Mouse (Mus musculus): ENCODE data around the gene Lrat. TPM values are rescaled to one million over a fixed set of nuclear protein-coding genes. Genes with fewer than 3 reads are reported as not detected.

Gene Lrat
- total RNA-seq (2021) = 1 to 10 TPM in 1 of 2 experiments, under 1 TPM in 1; 0.75 to 1.7 TPM

DNA sequence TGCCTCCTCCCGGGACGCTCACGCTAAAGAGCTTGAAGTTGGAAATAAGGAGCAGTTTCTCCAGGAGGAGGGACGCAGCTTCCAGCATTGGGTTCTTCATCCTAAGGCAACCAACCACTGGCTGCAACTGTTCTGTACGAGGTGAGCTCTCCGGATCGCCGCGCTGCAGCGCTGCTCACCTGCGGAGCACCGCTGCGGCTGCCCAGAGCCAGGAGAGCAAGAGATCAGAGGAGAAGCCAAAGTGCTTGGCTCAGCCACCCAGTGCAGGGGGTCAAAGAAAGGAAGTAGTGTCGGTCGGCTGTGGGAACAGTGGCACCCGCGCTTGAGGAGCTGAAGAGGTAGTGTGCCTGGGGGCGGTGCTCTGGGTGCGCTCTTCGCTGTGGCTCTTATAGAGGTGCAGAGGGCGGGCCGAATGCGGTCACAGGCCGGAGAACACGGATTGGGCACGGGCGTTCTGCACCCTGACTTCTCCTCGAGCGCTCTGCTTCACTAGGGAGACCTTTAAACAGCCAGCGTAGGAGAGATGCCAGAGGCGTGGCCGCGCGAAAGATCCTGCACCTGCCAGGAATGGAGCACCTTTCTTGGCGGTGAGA, at the start of gene Lrat:
Gene Lrat (minus strand): TSS at position 361 of the 593 bp plus-strand sequence.
- no peak for DNase-seq (ENCODE audit: low spot score)
- intact Hi-C loops (cut with DNase I) = no loop called here

DNA sequence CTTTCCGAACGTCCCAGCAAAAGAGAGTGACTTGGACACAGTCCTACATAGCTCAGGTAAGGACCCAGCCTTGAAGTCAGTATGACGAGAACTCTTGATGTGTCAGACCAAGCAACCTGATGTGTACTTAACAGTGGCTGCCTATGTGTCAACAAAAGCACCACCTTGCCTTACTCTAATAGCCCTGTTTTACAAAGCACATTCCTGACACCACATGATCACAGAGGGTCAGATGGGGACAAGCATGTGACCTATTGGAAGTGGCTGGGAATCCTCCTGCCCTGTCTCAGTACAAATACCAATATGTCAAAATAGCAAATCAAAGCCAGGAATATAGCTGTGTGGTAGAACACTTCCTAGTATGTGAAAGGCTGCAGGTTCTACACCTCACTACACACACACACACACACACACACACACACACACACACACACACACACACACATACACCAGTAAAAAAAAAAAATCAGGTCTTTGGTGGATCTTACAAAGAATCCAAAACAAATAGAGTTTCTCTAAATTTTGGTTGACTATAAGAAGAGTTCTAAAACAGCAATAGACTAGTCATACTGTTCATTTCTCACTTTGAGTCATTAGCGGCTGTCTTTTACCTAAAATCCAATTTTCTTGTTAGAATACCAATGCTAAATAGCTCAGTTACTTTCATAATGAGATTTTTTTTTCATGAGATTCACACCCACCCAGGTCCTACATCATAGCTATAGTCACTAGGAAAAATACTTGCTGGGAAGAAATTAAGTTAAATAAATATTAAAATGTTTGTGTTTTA, 48.6 kb upstream of the Lrat start:
- intact Hi-C loops (cut with DNase I) = no loop called here
- DNase-seq (ENCODE audit: low spot score) = no peak

DNA sequence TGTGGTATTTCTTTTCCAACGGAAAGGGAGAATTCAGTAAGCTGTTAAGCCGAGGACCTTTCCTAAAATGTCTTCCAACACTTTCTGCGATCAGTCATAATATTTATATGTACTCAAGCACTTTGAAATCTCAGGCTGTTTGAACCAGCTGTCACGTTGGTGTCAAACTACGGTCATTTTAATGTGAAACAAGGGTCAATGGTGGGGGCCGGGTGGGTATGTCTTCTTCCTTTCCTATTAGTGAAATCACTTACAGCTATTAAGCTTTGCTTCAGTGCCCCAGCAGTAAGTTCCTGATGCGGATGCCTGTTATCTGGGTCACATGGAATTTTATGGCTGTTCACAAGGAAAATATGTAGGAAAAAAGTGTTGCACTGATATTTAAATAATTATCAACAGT, 46.9 kb upstream of the Lrat start:
- intact Hi-C loops (cut with DNase I) = no loop called here
- DNase-seq (ENCODE audit: low spot score) = no peak

DNA sequence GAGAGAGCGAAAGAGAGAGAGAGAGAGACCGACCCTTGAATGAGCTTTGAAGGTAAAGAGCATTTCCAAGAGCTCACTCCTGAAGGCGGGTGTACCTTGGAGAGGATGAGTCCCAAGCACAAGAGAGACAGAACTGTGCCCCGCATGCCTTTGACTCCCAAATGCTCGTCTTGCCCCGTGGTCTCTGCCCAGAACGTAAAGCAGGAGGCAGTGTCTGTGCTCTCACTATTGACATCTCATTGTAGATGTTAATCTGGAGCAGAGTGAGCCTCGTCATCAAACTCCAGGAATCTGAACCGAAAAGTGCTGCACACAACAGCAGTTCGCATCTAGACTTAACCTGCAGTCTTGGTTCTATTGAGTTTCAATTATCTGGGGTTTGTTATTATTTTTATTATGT, 46.4 kb upstream of the Lrat start:
- intact Hi-C loops (cut with DNase I) = no loop called here
- DNase-seq (ENCODE audit: low spot score) = no peak

DNA sequence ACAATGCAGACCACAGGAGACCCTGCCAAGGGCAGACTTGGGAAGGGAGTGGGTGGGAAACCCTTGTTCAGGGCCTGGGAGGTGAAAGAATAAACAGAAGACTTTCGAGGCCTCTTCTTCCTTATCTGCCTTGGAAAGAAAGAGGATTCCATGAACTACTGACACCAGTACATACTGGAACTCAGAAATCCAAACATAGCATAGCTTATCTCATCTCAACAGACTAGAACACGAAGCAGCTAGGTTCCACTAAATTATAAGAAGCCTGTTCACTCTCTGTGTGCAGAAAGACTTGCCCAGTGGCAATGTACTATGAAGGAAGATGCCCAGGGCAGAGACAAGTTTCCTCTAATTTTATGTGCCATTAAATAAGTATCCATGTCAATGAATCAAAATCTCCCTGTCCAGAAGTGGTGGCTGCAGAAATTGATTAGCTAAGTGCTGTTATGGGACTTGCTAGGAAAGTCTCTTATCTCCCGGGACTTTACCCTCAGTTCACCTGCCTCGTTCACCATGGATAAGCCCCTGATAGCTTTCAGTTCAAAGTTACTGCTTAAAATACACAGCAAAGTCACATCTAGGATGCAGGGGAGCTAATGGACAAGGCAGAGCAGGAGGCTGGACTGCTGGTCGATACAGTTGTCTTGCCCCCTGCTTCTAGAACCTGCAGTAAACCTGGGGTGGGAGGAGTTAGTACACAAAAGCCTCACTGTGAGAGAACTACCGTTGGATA, 42.8 kb upstream of the Lrat start:
- no peak for DNase-seq (ENCODE audit: low spot score)
- intact Hi-C loops (cut with DNase I) = no loop called here

DNA sequence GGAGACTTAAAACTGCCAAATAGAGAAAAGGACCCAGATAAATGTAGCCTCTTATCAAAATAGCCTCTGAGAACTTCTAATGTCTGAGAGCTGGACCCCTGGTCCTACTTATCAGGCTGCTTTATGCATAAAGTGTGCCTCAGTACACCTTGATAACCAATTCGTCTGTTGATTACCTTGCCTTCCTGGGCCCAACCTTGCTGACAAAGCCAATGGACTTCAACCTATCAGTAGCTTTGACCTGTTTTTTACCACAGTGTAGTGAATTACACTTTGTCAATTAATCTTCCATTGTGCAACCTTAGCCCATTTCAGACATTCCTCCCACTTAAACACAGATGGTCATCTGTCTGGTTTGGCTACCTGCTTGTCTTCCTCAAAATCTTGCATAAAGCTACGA, 24.1 kb upstream of the Lrat start:
- no peak for DNase-seq (ENCODE audit: low spot score)
- intact Hi-C loops (cut with DNase I) = no loop called here

DNA sequence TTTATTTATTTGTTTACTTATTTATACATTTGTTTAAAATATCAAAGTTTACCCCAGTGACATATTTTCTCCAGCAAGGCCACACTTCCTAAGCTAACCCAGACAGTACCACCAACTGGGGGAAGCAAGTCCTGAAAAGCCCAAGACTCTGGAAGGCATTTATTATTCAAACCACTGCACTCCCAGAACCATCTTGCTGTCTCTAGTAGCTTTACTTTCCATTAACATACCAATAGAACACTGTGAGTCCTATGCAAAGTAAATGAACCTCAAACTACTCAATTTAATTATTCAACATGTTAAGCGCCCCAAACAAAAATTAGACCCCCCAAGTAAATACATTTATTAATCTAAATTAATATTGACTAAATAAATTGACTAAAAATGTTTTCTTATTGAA, 11.9 kb upstream of the Lrat start:
- intact Hi-C loops (cut with DNase I) = no loop called here
- no peak for DNase-seq (ENCODE audit: low spot score)

DNA sequence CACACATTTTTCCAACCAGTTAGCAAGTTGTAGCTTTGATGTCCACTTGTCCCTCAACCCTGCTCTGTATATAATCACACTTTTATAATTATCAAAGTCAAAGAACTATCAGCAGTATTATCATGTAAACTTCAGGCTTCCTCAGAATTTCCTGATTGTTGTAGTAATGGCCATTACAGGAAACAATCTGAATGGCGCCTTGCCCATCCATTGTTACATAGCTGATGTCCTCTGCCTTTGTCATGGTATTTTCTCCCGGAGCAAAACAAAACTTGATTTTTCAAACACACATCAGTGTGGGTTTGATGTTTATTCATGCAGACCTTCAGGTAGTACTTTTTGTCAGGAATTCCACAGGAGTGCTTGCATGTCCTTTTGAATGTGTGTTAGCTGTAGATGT, 4.9 kb upstream of the Lrat start:
- intact Hi-C loops (cut with DNase I) = no loop called here
- DNase-seq (ENCODE audit: low spot score) = no peak

DNA sequence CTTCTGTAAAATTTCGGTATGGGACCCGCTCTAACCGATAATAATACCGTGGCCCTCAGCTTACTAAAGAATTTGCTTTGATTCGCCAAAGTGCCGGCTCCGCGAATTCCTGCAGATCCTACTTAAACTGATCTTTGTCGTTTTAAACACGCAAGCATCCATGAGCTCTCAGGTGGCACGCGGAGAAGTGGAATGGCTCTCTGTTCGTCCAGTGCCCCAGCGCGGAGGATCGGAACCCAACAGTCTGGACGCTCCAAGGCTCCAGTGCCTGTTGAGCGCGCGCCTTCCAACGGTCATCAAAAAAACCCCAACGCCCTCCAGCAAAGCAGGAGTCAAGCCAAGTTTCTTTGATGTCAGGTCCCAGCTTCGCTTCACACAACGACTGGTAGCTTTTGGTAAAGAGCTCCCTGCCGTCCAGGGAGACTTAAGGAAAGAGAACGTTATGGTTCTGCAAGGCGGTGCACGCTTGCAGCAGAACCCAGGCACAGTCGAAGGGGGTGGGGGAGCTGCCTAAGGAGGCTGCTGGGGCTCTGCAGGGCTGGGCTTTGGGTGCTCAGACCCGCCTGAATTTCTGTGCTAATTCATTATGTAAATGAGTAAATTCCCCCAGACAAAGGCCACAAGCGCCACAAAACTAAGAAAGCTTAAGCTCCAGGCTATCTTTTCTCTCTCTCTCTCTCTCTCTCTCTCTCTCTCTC, 587 bp upstream of the Lrat start:
- DNase-seq (ENCODE audit: low spot score) = no peak
- intact Hi-C loops (cut with DNase I) = no loop called here

DNA sequence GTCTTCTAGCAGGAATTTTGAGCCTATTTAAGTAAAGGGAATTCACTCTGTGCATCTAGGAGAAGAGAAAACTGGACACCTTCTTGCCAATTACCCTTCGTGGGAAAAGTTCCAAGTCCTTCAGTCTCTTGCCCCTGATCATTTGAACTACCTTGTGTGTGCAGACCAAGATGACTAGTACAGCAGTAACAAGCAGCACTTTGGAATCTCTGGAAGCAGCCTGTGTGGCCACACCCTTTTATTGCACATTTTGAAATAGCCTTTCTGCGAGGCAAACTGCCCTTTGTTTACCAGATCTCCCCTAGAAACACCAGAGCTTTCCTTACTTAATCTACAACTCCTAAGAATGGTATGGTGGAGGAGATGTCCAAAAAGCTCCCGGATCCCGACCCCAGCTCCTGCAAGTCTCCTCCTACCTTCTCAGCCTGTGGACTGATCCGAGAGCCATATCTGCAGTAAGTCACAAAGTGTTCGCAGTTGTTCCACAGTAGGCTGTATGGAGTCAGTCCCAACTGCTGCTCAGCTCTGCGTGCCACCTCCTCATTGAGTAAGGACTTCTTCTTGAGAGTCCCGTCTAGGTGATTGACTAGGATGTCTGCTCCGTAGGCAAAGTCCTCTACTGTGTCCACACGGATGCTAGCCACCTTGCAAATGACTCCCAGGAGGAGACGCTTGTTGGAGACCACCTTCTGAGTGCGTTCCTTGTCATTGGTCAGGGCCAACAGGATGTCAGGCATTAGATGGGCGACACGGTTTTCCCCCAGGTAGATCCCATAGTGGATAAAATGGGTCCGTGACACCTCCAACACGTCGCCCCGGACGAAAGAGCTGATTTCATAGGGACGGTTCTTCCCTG, 788 bp downstream of the Lrat start:
- no peak for DNase-seq (ENCODE audit: low spot score)
- intact Hi-C loops (cut with DNase I) = no loop called here

DNA sequence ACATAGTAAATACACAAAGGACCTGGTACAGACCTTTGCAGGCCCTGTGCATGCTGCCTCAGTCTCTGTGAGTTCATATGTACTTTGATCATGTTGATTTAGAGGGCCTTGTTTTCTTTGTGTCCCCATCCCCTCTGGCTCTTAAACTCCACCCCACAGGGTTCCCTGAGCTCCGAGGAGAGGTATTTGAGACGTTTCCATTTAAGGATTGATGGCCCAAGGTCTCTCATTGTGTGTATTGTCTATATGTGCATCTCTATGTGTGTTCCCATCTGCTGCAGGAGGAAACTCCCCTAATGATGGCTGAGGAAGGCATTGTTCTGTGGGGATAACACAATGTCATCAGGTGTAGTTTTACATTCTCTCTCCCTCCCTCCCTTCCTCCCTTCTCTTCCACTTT, 14.9 kb downstream of the Lrat start:
- intact Hi-C loops (cut with DNase I) = no loop called here
- no peak for DNase-seq (ENCODE audit: low spot score)

DNA sequence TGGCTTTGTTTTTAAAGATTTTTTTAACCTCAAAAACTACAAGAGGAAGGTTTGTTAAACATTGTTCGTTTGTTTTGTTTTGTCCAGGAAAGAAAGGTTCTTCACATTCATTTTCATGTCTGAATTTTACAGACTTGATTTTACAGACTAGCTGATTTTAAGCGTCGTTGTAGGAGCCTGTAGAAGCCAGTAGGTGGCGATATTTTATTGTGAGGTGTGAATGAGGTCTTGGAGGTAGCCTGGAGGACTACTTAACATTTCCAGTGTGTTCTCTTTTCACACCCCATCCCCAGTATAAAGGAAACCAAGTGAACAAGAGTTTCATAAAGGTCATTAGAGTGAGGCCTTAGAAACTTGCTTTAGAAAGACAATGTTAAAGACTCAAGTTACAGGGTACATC, 26.5 kb downstream of the Lrat start:
- no peak for DNase-seq (ENCODE audit: low spot score)
- intact Hi-C loops (cut with DNase I) = loop anchor here (1.0 to 2.0 kb wide), 2 partner anchors 118 to 176 kb away; no protein-coding TSS in a partner anchor

DNA sequence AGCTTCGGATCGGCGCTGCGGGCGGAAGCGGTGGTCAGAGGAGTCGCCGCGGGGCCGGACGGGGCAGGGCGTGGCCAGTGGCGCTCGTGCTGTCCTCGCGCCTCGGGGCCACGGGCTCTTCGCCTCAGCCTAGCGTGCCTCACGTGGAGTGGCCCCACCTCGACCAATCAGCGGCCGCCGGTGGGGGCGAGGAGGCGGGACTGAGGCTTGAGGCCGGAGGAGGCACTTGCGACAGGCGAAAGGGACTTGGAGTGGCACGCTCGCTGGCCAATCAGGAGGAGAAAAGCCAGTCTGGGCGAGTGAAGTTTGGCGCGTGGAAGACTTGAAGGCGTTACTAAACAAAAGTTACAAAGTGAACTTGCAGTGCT, 27.4 kb downstream of the Lrat start, which contains the start of gene Rbm46:
Gene Rbm46 (minus strand): TSS at position 112 of the 368 bp plus-strand sequence.
- intact Hi-C loops (cut with DNase I) = loop anchor here (2.0 kb wide), 1 partner anchor 176 kb away; no protein-coding TSS in a partner anchor

DNA sequence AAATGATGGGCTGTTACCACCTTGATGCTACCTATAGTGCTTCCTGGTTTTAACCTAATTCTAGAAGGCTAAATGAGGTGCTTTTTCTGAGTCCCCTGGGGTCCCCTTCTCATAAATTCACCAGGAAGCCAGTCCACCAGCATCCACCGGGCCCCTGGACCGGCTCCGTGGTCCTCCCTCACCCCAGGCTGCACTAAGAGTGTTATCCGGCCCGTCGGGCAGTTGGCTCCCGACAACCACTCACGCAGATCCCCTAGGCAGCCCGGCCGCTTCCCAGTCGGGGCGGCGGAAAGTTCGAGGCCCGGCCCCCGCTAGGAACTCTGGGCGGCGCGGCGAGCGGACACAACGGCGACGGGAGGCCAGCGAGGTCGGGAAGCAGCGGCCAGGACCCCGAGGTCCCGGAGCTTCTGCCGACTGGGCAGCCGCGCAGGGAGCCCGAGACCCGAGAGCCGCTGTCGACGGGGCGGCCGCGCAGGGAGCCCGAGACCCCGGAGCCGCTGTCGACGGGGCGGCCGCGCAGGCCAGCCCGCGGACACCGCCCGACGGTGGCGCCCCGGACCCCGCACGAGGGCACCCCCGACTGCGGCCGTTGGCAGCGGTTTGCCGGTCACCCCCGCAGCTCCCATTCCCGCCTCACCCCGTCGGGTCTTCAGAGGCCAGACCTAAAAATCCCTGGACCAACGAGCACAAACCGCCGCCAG, 28.0 kb downstream of the Lrat start:
- no peak for DNase-seq (ENCODE audit: low spot score)
- intact Hi-C loops (cut with DNase I) = loop anchor here (2.0 kb wide), 1 partner anchor 177 kb away; no protein-coding TSS in a partner anchor

More for the DNA sequence above, 27.4 kb downstream of the Lrat start, which contains the start of gene Rbm46:
- peak; percentile 65 for DNase-seq (ENCODE audit: low spot score)

DNA sequence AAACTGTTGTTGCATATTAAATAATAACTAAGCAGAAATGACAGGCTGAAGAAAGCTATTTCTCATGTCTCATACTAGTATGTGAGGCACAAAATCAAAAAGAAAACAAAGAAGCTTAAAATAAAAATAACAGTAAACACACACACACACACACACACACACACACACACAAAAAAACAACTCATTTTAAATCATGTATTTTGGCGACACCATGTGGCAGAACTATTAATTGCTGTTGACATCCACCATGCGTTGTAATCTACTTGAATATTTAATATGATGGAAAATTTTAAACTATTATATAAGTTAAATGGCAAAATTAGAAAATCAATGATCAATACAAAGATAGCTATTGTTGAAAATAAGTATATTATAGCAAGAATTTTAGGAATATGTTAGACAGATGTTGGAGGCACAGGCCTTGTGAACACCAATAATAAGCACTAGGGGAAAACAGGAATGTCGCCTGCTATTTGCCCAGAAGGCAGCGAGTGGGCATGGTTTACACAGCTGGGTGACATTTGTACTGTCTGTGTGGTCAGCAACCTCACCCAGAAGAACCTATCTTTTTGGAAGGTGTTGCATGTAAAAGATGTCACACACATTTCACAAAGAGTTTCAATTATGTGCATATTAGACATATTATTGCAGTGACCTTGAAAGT, 46.2 kb downstream of the Lrat start:
- intact Hi-C loops (cut with DNase I) = loop anchor here (2.0 to 5.0 kb wide), 2 partner anchors 493 to 860 kb away; no protein-coding TSS in a partner anchor
- DNase-seq (ENCODE audit: low spot score) = no peak
